Mouse (Mus musculus): ENCODE measurements around the gene Mboat2. TPM values are rescaled to one million over a fixed set of nuclear protein-coding genes. Genes with fewer than 3 reads are reported as not detected.
A peak's percentile ranks its signal among the peaks of the same experiment; 100 is the strongest.

Mboat2 gene
- polyA plus RNA-seq, 2 experiments = 25.2 to 70.5 TPM

DNA sequence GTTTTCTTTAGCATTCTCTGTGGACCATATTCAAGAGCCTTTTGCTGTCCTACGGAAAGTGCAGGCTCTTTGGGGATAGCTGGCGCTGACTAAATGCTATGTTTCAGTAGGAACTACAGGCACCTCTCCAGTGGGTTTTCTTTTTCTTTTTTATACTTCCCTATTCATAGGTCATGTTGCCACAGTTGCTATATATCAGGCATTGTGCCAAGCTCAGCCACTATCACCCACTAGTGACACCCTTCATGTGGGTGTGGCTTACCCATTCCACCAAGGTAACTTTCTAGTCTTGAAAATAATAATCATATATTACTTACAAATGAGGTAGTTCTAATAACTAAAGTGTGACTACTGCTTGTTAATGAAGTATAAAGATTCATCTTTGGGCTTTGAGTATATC lies 59.5 kb downstream of the Mboat2 start:
- DNase-seq (ENCODE audit: low spot score) = no peak
- Histone ChIP-seq H3K36me3 (ENCODE audit: control insufficient read depth, insufficient read depth, low read length) (peaks cover 37% of the 10 kb centered on the region; the same call in 1 of the 2 replicates), H3K4me1 (ENCODE audit: control insufficient read depth, insufficient read depth, low read length) (peaks cover 13% of the 10 kb centered on the region), H3K4me3 (replicated peaks; ENCODE audit: low read length) (no peak overlapping the region), H3K9ac (ENCODE audit: low read depth, low read length, severe bottlenecking) (no peak overlapping the region), H3K4me2 (replicated peaks; ENCODE audit: low read depth, low read length, severe bottlenecking) (no peak overlapping the region), H3K27ac (replicated peaks; ENCODE audit: low read depth, low read length) (no peak overlapping the region), H3K9me3 (ENCODE audit: control insufficient read depth, low read length) (no peaks in the 10 kb centered on the region), H3K27me3 (ENCODE audit: control insufficient read depth, insufficient read depth, low read length) (no peaks in the 10 kb centered on the region)
- ATAC-seq (ENCODE audit: low FRiP score, low read depth) = no peak
- TF ChIP-seq POLR2A (IDR thresholded peaks at IDR 0.05; ENCODE audit: borderline replicate concordance, extremely low read depth, insufficient read depth, insufficient read length) = no peak
- WGBS = 89% methylated on average over 2 of the region's 2 CpGs

- no peak for TF ChIP-seq POLR2A (IDR thresholded peaks at IDR 0.05; ENCODE audit: borderline replicate concordance, extremely low read depth, insufficient read depth, insufficient read length)
- H3K9me3 ChIP-seq (ENCODE audit: control insufficient read depth, low read length) = no peaks in the 10 kb centered on the region
Measured at GRCm38 (mm10) chr12:24890684-24891459, 60.2 kb downstream of the Mboat2 start.

GRCm38 (mm10) chr12:24892536-24892935 lies 61.9 kb downstream of the Mboat2 start:
- H3K4me1 ChIP-seq (ENCODE audit: control insufficient read depth, insufficient read depth, low read length) = peaks cover 13% of the 10 kb centered on the region
- ATAC-seq (ENCODE audit: low FRiP score, low read depth) (no peak), DNase-seq (ENCODE audit: low spot score) (no peak)
- no peak for TF ChIP-seq POLR2A (IDR thresholded peaks at IDR 0.05; ENCODE audit: borderline replicate concordance, extremely low read depth, insufficient read depth, insufficient read length)
- no peak overlapping the region for H3K4me3 ChIP-seq (replicated peaks; ENCODE audit: low read length)
- no peak overlapping the region for H3K4me2 ChIP-seq (replicated peaks; ENCODE audit: low read depth, low read length, severe bottlenecking)
- no peaks in the 10 kb centered on the region for H3K27me3 ChIP-seq (ENCODE audit: control insufficient read depth, insufficient read depth, low read length)
- WGBS = 87% methylated on average over 4 of the region's 4 CpGs
- H3K27ac ChIP-seq (replicated peaks; ENCODE audit: low read depth, low read length) = no peak overlapping the region
- peaks cover 20% of the 10 kb centered on the region; the same call in 1 of the 2 replicates for H3K36me3 ChIP-seq (ENCODE audit: control insufficient read depth, insufficient read depth, low read length)
- no peaks in the 10 kb centered on the region for H3K9me3 ChIP-seq (ENCODE audit: control insufficient read depth, low read length)
- H3K9ac ChIP-seq (ENCODE audit: low read depth, low read length, severe bottlenecking) = no peak overlapping the region

More at GRCm38 (mm10) chr12:24890684-24891459, 60.2 kb downstream of the Mboat2 start:
- H3K27ac ChIP-seq (replicated peaks; ENCODE audit: low read depth, low read length) = no peak overlapping the region
- WGBS = 86% methylated on average over 8 of the region's 8 CpGs
- no peak overlapping the region for H3K4me2 ChIP-seq (replicated peaks; ENCODE audit: low read depth, low read length, severe bottlenecking)
- H3K27me3 ChIP-seq (ENCODE audit: control insufficient read depth, insufficient read depth, low read length) = no peaks in the 10 kb centered on the region
- H3K4me1 ChIP-seq (ENCODE audit: control insufficient read depth, insufficient read depth, low read length) = peaks cover 13% of the 10 kb centered on the region
- no peak for DNase-seq (ENCODE audit: low spot score)
- H3K4me3 ChIP-seq (replicated peaks; ENCODE audit: low read length) = no peak overlapping the region
- H3K36me3 ChIP-seq (ENCODE audit: control insufficient read depth, insufficient read depth, low read length) = peaks cover 33% of the 10 kb centered on the region; the same call in 1 of the 2 replicates
- no peak for ATAC-seq (ENCODE audit: low FRiP score, low read depth)
- H3K9ac ChIP-seq (ENCODE audit: low read depth, low read length, severe bottlenecking) = no peak overlapping the region

DNA sequence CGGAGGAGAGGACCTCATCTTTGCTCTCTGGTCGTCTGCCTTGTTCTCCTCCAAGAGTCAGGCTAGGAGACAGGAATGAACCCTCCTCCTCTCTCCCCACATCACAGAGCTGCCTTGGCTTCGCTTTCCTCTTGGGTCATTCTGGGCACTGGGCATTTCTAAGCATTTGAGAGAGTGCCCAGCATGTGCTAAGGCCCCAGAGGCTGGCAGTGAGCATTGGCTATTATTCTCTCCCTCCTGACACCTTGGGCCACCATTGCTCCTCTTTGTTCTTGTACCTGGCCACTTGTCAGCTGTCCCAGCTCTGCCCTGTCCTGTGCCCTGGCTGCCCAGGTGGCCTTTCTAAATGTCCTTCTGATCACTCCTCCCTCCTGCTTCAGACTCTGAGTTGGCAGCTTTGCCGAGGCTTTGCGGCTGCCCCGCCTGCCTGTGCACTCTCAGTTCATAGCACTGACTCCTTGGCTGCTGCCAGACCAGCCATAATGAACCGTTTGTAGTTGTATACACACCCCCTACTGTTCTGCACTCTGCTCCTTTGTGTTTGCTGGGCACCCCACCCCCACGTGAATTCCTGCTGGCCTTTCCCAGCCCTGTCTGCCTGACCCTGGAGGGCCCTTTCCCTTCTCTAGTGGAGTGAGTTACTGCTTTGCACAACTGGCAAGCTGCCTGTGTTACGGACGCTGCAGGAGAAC lies 63.2 kb downstream of the Mboat2 start:
- Histone ChIP-seq H3K36me3 (ENCODE audit: control insufficient read depth, insufficient read depth, low read length) (peaks cover 11% of the 10 kb centered on the region; the same call in 1 of the 2 replicates), H3K9me3 (ENCODE audit: control insufficient read depth, low read length) (no peaks in the 10 kb centered on the region), H3K4me1 (ENCODE audit: control insufficient read depth, insufficient read depth, low read length) (peaks cover 13% of the 10 kb centered on the region), H3K4me3 (replicated peaks; ENCODE audit: low read length) (no peak overlapping the region), H3K27ac (replicated peaks; ENCODE audit: low read depth, low read length) (0 out of 2 replicates have a peak overlapping the region, but pooled peaks have one; percentile 38), H3K27me3 (ENCODE audit: control insufficient read depth, insufficient read depth, low read length) (no peaks in the 10 kb centered on the region), H3K4me2 (replicated peaks; ENCODE audit: low read depth, low read length, severe bottlenecking) (no peak overlapping the region), H3K9ac (ENCODE audit: low read depth, low read length, severe bottlenecking) (0 out of 2 replicates have a peak overlapping the region, but pooled peaks have one; percentile 5)
- no peak for TF ChIP-seq POLR2A (IDR thresholded peaks at IDR 0.05; ENCODE audit: borderline replicate concordance, extremely low read depth, insufficient read depth, insufficient read length)
- DNase-seq (ENCODE audit: low spot score) (no peak), ATAC-seq (ENCODE audit: low FRiP score, low read depth) (peak; percentile 67)
- WGBS = 36% methylated on average over 10 of the region's 10 CpGs

GRCm38 (mm10) chr12:24895352-24895751 lies 64.7 kb downstream of the Mboat2 start:
- Histone ChIP-seq H3K4me2 (replicated peaks; ENCODE audit: low read depth, low read length, severe bottlenecking) (no peak overlapping the region), H3K9me3 (ENCODE audit: control insufficient read depth, low read length) (no peaks in the 10 kb centered on the region), H3K4me1 (ENCODE audit: control insufficient read depth, insufficient read depth, low read length) (peaks cover 16% of the 10 kb centered on the region), H3K4me3 (replicated peaks; ENCODE audit: low read length) (no peak overlapping the region), H3K9ac (ENCODE audit: low read depth, low read length, severe bottlenecking) (no peak overlapping the region), H3K36me3 (ENCODE audit: control insufficient read depth, insufficient read depth, low read length) (peaks cover 10% of the 10 kb centered on the region; the same call in 1 of the 2 replicates), H3K27ac (replicated peaks; ENCODE audit: low read depth, low read length) (no peak overlapping the region), H3K27me3 (ENCODE audit: control insufficient read depth, insufficient read depth, low read length) (no peaks in the 10 kb centered on the region)
- no peak for DNase-seq (ENCODE audit: low spot score)
- 87% methylated on average over 5 of the region's 5 CpGs for WGBS
- TF ChIP-seq POLR2A (IDR thresholded peaks at IDR 0.05; ENCODE audit: borderline replicate concordance, extremely low read depth, insufficient read depth, insufficient read length) = no peak
- no peak for ATAC-seq (ENCODE audit: low FRiP score, low read depth)

Data from limb, embryonic 14.5 days (tissue).